Mouse (Mus musculus) embryonic facial prominence, embryonic 14.5 days (tissue): Measurements from ENCODE around the gene Slc26a3. TPM values are rescaled to one million over a fixed set of nuclear protein-coding genes. Genes with fewer than 3 reads are reported as not detected.
A peak's percentile ranks its signal among the peaks of the same experiment; 100 is the strongest.

ENCODE experiments used
- ATAC-seq: fragments of 200-750 bp; cut with Nextera tagmentation; 2 replicates; pipeline ENCODE4 v1.8.0; 2017; ENCODE audit warnings: low read depth, moderate number of reproducible peaks, moderate TSS enrichment
- DNase-seq: peaks from one replicate; pipeline ENCODE4 v3.0.0-alpha.2; 2015; ENCODE audit warnings: low spot score
- H3K27ac ChIP-seq: fragments of 300-500 bp; sonication (generic); replicated peaks from 2 replicates; pipeline ENCODE4 v1.5.1; 2014; ENCODE audit warnings: low read depth, mild to moderate bottlenecking, low read length, moderate library complexity
- H3K27me3 ChIP-seq: fragments of 300-500 bp; sonication (generic); replicated peaks from 2 replicates; pipeline ENCODE4 v1.6.1; 2014; ENCODE audit warnings: low read length; ENCODE audit not compliant: control insufficient read depth, insufficient read depth
- H3K36me3 ChIP-seq: fragments of 300-500 bp; sonication (generic); 2 replicates; pipeline ENCODE4 v1.6.1; 2014; ENCODE audit warnings: low read length, mixed read lengths; ENCODE audit not compliant: control insufficient read depth, insufficient read depth
- H3K4me1 ChIP-seq: fragments of 300-500 bp; sonication (generic); 2 replicates; pipeline ENCODE4 v1.6.1; 2014; ENCODE audit warnings: antibody characterized with exemption, low read length; ENCODE audit not compliant: control insufficient read depth, insufficient read depth
- H3K4me2 ChIP-seq: fragments of 300-500 bp; sonication (generic); 2 replicates; pipeline ENCODE4 v1.6.1; 2014; ENCODE audit warnings: low read depth, mild to moderate bottlenecking, low read length, moderate library complexity, mixed read lengths
- H3K4me3 ChIP-seq: fragments of 300-500 bp; sonication (generic); 2 replicates; pipeline ENCODE4 v1.5.1; 2014; ENCODE audit warnings: low read depth, mild to moderate bottlenecking, low read length
- H3K9ac ChIP-seq: fragments of 300-500 bp; sonication (generic); 2 replicates; pipeline ENCODE4 v1.6.1; 2014; ENCODE audit warnings: low read depth, mild to moderate bottlenecking, low read length, moderate library complexity, mixed read lengths
- H3K9me3 ChIP-seq: fragments of 300-500 bp; sonication (generic); 2 replicates; pipeline ENCODE4 v1.6.1; 2016; ENCODE audit warnings: low read length; ENCODE audit not compliant: control insufficient read depth
- WGBS: fragments of 180-500 bp; shearing (Covaris S2); extraction: QIAGEN DNeasy Blood & Tissue Kit; methylation state at CpG from one replicate; pipeline ENCODE4 v1.1.7; 2014; 5-methylcytosine and 5-hydroxymethylcytosine counted together
- polyA plus RNA-seq: library from polyadenylated mRNA; unstranded; fragments of >200 nt; fragmentation: Nextera tagmentation; extraction: Ambion mirVana; gene quantifications from 2 replicates; pipeline ENCODE4 v1.2.1, GENCODE M21; 2014

Slc26a3 gene
- polyA plus RNA-seq, 1 experiment from 2014 or later = 0.07 TPM

- Histone ChIP-seq H3K4me3 (no peak overlapping the region), H3K4me1 (no peaks in the 10 kb centered on the region), H3K4me2 (no peak overlapping the region), H3K27me3 (no peaks in the 10 kb centered on the region), H3K27ac (no peak overlapping the region), H3K9ac (no peak overlapping the region), H3K9me3 (no peaks in the 10 kb centered on the region), H3K36me3 (no peaks in the 10 kb centered on the region)
- ATAC-seq (no peak), DNase-seq (no peak)
- 73% methylated on average over 1 of the region's 1 CpGs for WGBS
Measured at GRCm38 (mm10) chr12:31400821-31401220, 10.2 kb downstream of the Slc26a3 start.

- no peak overlapping the region for H3K9ac ChIP-seq
- H3K27me3 ChIP-seq = no peaks in the 10 kb centered on the region
- no peak overlapping the region for H3K27ac ChIP-seq
- 84% methylated on average over 6 of the region's 6 CpGs for WGBS
- H3K4me1 ChIP-seq = no peaks in the 10 kb centered on the region
- no peaks in the 10 kb centered on the region for H3K9me3 ChIP-seq
- H3K36me3 ChIP-seq = no peaks in the 10 kb centered on the region
- no peak overlapping the region for H3K4me2 ChIP-seq
- H3K4me3 ChIP-seq = no peak overlapping the region
- DNase-seq (no peak), ATAC-seq (no peak)
Measured at GRCm38 (mm10) chr12:31401930-31402329, 11.3 kb downstream of the Slc26a3 start.

GRCm38 (mm10) chr12:31404575-31405240 is 14.0 kb downstream of the Slc26a3 start:
- no peaks in the 10 kb centered on the region for H3K4me1 ChIP-seq
- H3K27me3 ChIP-seq = no peaks in the 10 kb centered on the region
- no peaks in the 10 kb centered on the region for H3K36me3 ChIP-seq
- ATAC-seq (no peak), DNase-seq (no peak)
- H3K4me3 ChIP-seq = no peak overlapping the region
- 75% methylated on average over 5 of the region's 5 CpGs for WGBS
- H3K9ac ChIP-seq = no peak overlapping the region
- no peak overlapping the region for H3K27ac ChIP-seq
- H3K9me3 ChIP-seq = no peaks in the 10 kb centered on the region
- H3K4me2 ChIP-seq = no peak overlapping the region

DNA sequence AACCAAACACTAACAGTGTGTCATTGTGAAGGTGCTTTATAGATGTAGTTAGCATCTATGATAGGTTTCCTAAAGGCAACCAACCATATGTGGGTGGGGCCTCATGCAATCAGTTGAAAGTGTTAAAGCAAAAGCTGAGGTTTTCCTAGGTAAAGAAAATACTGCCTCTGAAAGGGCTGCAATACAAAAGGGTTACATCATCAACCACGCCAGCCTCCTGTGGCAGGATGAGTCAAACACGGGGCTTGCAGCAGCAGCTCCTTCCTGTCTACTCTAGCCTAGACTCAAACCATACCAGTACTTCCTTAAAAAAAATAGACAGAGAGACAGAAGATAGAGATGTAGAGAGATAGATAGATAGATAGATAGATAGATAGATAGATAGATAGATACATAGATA is 25.3 kb downstream of the Slc26a3 start:
- 72% methylated on average over 2 of the region's 2 CpGs for WGBS
- Histone ChIP-seq H3K27ac (no peak overlapping the region), H3K9ac (no peak overlapping the region), H3K9me3 (no peaks in the 10 kb centered on the region), H3K36me3 (no peaks in the 10 kb centered on the region), H3K27me3 (no peaks in the 10 kb centered on the region), H3K4me2 (no peak overlapping the region), H3K4me1 (no peaks in the 10 kb centered on the region), H3K4me3 (no peak overlapping the region)
- ATAC-seq (no peak), DNase-seq (no peak)

- Histone ChIP-seq H3K27me3 (no peaks in the 10 kb centered on the region), H3K9me3 (no peaks in the 10 kb centered on the region), H3K4me3 (no peak overlapping the region), H3K4me2 (no peak overlapping the region), H3K9ac (no peak overlapping the region), H3K27ac (no peak overlapping the region), H3K4me1 (no peaks in the 10 kb centered on the region), H3K36me3 (no peaks in the 10 kb centered on the region)
- ATAC-seq (no peak), DNase-seq (no peak)
- 87% methylated on average over 3 of the region's 3 CpGs for WGBS
Measured at GRCm38 (mm10) chr12:31421901-31422574, 31.4 kb downstream of the Slc26a3 start.

DNA sequence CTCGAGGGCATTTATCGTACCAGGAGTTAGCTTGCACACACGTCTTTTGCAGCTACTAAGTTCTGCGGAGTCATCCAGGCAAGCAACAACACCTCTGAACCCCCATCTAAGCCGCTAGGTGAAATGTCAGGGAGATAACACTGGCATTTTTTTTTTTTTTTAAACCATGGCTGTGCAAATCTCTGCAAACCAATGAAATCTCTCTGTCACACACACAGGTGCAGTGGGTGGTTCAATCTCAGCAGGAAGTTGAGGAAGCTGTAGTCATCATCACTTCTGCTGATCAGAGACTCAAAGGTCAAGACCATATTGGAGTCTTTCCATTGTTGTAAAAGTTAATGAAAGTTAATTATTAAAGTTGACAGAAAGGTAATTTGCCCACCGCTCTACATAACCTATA is 47.1 kb downstream of the Slc26a3 start:
- Histone ChIP-seq H3K9me3 (no peaks in the 10 kb centered on the region), H3K27me3 (no peaks in the 10 kb centered on the region), H3K4me1 (no peaks in the 10 kb centered on the region), H3K4me2 (no peak overlapping the region), H3K4me3 (no peak overlapping the region), H3K36me3 (no peaks in the 10 kb centered on the region), H3K27ac (no peak overlapping the region), H3K9ac (no peak overlapping the region)
- 56% methylated on average over 6 of the region's 6 CpGs for WGBS
- no peak for ATAC-seq
- no peak for DNase-seq

DNA sequence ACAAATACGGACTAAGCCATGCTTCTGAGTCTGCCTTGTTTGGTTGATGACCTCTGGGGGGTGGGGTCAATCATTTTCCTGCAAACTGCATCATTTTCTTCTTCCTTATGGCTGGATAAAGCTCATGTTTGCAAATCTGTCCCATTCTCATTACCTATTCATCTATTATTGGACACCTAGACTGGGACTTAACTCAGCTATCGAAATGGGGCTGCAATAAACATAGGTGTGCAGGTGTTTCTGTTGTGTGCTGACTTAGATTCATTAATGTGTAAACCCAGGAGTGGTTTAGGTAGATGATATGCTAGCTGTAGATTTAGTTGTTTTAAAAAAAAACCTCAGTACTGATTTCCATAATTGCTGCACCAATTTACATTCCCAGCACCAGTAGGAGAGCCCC is 48.9 kb downstream of the Slc26a3 start:
- H3K27ac ChIP-seq = no peak overlapping the region
- H3K9me3 ChIP-seq = no peaks in the 10 kb centered on the region
- no peak overlapping the region for H3K9ac ChIP-seq
- peaks cover 3% of the 10 kb centered on the region; the same call in 1 of the 2 replicates for H3K4me1 ChIP-seq
- ATAC-seq (no peak), DNase-seq (no peak)
- H3K36me3 ChIP-seq = no peaks in the 10 kb centered on the region
- H3K4me2 ChIP-seq = no peak overlapping the region
- no peak overlapping the region for H3K4me3 ChIP-seq
- H3K27me3 ChIP-seq = no peaks in the 10 kb centered on the region
- 71% methylated on average over 2 of the region's 2 CpGs for WGBS

- Histone ChIP-seq H3K27ac (no peak overlapping the region), H3K9me3 (no peaks in the 10 kb centered on the region), H3K4me3 (0 out of 2 replicates have a peak overlapping the region, but pooled peaks have one; percentile 3), H3K27me3 (no peaks in the 10 kb centered on the region), H3K9ac (no peak overlapping the region), H3K4me2 (peak overlapping the region; percentile 43; the same call in 1 of the 2 replicates), H3K4me1 (peaks cover 3% of the 10 kb centered on the region; the same call in 1 of the 2 replicates), H3K36me3 (no peaks in the 10 kb centered on the region)
- WGBS = 2% methylated on average over 11 of the region's 11 CpGs
- peak; percentile 83 for ATAC-seq
- DNase-seq = peak; percentile 84
Measured at GRCm38 (mm10) chr12:31444131-31444546, 53.5 kb downstream of the Slc26a3 start.

- ATAC-seq (no peak), DNase-seq (no peak)
- Histone ChIP-seq H3K9ac (no peak overlapping the region), H3K27ac (no peak overlapping the region), H3K4me1 (peaks cover 3% of the 10 kb centered on the region; the same call in 1 of the 2 replicates), H3K4me2 (no peak overlapping the region), H3K27me3 (no peaks in the 10 kb centered on the region), H3K36me3 (no peaks in the 10 kb centered on the region), H3K4me3 (no peak overlapping the region), H3K9me3 (no peaks in the 10 kb centered on the region)
- 63% methylated on average over 6 of the region's 6 CpGs for WGBS
Measured at GRCm38 (mm10) chr12:31444827-31445226, 54.2 kb downstream of the Slc26a3 start.
